Mouse (Mus musculus): ENCODE results near the gene Slc50a1. TPM values are rescaled to one million over a fixed set of nuclear protein-coding genes. Genes with fewer than 3 reads are reported as not detected.

The Slc50a1 gene
- total RNA-seq, 2 experiments from 2014 or later = 42.0 to 47.7 TPM

DNA sequence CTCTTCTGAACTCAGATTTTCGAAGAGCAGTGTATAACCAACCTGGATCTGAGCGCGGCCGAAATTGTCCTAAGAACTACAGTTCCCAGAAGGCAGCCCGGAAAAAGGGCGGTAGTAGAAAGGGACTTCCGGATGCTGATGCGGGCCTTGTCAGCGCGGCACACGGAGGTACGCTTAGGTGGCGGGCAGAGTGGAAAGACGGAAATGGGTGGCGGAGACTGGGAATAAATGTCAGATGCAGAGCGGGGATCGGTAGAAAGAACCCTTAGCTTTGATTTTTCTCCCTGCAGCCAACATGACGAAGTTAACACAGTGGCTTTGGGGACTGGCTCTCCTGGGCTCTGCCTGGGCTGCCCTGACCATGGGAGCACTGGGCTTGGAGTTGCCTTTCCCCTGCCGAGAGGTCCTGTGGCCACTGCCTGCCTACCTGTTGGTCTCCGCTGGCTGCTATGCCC, 3.9 kb downstream of the Slc50a1 start:
- peak; percentile 81 to 84 for DNase-seq

DNA sequence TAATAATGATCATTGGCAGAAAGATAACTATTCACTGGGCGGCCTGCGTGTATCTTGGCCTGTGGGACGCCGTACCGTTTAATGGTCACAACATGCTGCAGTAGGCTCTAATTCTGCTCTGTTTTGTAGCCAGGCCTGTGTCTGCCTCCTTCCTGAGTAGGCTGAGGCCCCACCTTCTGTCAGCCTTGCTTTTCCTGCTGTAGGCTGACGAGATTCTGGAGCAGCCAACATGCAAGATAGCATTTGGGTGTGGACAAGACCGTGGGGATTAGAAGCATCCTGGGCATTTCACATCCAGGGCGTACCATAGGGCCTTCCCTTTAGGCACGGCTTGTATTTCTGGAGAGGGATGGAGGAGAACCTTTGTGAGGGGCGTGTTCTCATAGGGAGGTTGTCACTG, 8.0 kb downstream of the Slc50a1 start:
- peak in 1 of 2 experiments; percentile 23 for DNase-seq

DNA sequence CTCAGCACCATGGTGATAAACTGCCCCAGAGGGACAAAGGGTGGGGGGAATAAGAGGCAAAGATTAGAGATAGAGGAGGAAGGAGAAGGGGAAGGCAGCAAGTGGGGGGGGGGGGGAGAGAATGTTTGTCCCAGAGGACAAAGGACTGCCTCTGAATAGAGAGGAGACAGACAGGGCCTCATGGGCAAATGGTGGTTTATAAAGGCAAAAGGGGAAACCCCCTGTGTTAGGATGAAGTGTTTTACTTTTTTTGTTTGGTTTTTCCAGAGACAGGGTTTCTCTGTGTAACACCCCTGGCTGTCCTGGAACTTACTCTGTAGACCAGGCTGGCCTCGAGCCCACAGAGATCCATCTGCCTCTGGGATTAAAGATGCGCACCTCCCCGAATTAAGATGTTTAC, 10.2 kb downstream of the Slc50a1 start:
- no peak for DNase-seq

DNA sequence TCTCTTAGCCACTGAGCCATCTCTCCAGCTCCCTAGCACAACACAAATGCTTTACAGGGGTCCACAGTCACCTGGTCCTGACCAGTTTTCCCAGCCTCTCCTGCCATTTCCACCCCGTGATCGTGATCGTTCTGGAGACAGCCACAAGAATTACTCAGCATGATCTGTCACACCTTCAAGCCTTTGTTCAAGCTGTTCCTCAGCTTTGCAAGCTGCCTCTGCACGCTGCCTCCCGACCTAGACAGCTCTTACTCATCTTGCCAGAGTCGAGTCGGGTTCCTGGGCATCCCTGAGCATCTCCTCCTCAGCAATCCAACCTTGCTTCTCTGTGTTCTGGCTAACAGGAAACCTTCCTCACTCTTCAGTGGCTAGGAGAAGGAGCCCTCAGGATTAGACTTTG, 11.3 kb downstream of the Slc50a1 start, which contains the start of gene Dpm3:
Dpm3 (plus strand) TSS at position 283 of the 400 bp plus-strand sequence.
- no peak for DNase-seq

DNA sequence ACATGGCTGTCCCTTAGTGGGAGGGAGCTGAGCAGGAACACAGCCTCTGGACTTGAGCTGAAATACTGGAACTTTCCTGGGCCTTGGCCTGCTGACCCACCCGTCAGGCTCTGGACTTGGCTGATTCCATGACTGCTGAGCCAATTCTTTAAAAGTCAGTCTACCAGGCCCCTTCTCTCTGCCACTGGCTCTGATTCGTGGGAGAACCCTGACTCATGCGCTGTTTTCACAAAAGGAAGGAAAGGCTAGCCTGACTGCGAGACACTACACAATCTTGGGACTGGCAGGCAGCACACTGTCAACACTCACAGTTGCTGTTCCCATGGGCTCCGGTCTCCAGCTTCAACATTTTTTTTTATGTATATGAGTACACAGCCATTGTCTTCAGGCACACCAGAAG, 14.2 kb downstream of the Slc50a1 start:
- DNase-seq = no peak

DNA sequence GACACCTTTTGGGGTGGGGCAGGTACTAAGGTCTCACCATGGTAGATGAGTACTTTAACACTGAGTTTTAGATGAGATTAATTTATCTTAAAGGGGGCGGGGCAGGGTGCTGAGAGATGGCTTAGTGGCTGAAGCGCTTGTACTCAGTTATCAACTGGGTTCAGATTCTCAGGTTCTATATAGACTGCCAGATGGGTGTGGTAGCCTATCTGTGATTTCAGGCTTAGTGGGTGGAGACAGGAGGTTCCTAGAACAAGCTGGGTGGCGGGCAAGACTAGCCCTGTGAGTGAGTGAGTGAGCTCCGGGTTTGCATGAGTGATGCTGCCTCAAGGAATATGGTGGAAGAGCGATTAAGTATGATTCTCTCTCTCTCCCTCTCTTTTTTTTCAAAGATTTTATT, 15.4 kb downstream of the Slc50a1 start:
- no peak for DNase-seq

DNA sequence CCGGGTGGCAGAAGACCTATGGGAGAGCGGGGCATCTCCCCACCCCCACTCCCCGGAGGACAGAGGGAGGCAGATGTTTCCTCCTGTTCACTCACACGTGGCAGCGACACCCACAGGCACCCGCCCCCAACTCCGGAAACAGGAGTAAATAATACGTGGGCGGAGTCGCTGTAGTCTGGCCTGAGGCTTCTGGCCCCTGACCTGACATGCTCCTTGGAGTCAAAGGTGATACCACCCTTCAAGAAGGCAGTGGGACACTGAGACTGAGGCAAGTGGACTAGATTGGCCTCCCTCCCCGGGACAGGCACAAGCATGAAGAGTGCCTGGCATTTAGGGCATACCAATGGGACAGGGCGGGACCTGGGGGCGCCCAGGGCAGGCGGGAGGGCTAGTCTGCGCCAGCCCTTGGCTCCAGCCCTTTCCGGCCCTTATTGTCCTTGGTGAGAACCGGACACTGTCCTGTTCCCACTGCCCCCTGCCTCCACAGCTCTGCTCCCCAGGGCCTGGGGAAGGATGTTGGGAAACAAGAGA, 18.9 kb downstream of the Slc50a1 start:
- DNase-seq = peak; percentile 52 to 77

DNA sequence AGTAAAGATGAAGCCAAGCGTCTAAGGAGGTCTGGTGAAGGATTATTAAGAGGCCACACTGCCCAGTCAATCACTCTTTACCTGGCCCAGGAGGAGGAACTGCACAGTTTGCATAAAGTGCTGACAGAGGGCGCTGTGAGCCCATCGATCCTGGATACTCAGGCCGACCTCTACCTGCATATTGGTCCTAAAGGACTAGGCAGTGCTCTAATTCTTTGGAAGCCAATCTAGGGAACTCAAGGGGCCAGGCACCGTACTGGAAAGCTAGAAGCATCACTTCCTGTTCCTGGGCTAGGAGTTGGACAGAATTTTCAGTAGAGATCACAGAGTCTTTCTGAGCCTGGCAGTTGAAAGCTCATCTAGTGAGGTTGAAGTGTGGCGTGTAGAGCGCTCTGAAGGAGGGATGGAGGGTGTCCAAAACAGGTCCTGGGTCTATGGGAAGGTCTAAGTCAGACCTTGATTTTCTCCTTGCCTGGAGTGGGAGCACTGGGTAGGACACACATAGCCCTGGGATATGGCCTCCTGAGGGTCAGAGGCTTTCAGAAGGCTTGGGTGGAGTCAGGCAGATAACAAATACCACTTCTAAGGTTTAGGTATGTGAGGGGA, 19.8 kb downstream of the Slc50a1 start:
- DNase-seq = peak; percentile 69 to 77

DNA sequence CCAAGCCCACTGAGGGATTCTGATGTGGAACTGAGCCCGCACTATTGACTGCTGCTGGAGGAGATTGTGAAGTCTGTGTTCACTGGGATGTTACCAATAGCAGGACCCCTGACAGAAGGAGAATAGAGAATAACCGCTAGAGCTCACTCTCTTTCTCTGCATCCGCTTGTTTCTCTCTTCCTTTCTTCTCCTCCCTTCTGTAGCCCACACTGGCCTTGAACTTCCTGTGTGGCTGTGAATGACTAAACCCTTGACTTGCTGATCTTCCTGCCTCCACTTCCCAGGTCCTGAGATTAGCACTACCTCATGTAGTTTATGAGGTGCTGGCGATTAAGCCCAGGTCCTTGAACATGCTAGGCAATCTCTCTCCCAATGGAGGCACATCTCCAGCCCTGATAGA, 22.9 kb downstream of the Slc50a1 start:
- DNase-seq = no peak

DNA sequence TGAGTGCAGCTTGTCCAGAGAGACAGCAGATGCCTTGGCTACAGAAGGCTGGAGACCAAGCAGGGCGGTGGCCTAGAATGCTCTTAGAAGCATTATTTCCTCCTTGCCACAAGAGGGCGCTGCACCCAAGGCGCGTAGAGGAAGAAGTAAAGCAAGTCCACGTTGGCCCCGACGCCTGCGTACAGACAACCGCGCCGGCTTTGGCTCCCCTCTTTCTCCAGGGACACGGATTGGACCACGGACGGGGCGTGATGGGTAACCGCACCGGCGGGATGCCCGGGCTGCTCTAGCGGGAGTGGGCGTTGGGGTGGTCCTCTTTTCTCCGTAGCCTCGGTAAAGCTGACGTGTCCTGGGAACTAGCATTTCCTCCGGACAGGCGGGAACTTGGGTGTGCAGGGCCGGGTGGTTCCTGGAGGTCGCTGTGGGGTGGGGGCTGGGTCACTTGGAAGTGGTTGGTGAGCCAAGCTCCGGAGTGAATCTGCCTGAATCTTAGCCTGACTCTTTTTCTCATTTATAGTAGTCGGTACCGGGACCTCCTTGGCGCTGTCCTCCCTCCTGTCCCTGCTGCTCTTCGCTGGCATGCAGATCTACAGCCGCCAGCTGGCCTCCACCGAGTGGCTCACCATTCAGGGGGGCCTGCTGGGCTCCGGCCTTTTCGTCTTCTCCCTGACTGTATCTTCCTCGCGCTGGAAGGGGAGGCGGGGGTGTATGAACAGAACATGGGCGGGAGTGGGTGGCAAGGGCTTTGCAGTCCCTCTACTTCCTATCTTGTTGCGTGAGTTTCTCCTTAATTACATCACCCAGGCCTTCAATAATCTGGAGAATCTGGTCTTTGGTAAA, 23.9 kb downstream of the Slc50a1 start, which contains the start of gene Trim46:
Trim46 (minus strand) TSS at position 49 of the 840 bp plus-strand sequence.
- DNase-seq = peak; percentile 92

DNA sequence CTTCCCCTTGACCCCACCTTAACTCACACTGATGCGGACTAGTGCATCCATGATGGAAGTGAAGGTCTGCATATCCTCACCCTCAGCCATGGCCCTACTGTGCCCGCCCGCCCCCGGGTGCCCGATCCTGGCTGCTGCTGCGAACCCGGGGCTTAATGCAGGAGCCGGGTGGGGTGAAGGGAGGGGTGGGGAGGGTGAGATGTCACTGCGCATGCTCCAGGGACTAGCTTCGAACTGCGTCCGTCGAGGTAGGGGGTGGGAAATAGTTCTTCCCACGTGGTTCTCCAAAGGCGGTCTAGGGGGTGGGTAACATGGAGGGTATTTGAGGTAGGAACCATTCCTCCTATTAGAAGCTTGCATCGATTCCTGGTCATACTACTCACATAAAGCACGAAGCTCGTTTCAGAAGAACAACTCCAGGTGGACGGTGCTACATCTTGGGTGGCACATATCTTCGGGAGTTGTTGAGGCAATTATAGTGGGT, 24.6 kb downstream of the Slc50a1 start, which contains the start of gene Krtcap2:
Krtcap2 (plus strand) TSS at position 279 of the 484 bp plus-strand sequence.
- no peak for DNase-seq

DNA sequence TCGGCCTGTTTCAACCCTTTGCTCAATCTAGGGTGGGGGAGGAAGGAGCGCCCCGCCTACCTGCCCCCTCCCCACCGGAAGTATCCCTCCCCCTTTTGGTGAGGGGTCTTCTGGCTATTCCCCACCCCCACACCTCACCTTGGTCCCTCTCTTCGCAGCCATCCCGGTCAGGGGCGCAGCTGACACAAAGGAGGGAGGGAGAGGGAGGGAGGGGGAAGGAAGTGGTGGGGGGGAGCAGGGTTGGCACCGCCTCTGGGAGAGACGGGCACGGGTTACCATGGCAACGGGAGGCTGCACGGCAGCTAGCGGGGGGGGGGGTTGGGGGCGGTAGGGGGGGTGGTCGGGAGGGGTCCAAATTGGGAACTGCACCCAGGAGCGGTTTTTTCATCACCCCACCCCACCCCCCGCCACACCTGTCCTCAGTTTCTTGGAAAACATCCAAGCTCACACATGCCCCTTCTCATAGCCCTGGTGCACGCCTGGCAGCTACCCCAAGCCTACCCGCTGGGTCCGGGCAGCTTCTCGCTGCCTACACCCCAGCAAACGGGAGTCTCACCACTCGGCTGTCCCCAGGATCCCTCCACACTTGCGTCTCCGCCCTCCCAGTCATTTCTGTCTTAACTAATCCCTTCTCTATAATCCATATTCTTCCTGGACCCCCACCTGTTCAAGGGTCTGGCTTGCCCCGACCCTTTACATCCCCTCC, 25.2 kb downstream of the Slc50a1 start:
- no peak for DNase-seq

DNA sequence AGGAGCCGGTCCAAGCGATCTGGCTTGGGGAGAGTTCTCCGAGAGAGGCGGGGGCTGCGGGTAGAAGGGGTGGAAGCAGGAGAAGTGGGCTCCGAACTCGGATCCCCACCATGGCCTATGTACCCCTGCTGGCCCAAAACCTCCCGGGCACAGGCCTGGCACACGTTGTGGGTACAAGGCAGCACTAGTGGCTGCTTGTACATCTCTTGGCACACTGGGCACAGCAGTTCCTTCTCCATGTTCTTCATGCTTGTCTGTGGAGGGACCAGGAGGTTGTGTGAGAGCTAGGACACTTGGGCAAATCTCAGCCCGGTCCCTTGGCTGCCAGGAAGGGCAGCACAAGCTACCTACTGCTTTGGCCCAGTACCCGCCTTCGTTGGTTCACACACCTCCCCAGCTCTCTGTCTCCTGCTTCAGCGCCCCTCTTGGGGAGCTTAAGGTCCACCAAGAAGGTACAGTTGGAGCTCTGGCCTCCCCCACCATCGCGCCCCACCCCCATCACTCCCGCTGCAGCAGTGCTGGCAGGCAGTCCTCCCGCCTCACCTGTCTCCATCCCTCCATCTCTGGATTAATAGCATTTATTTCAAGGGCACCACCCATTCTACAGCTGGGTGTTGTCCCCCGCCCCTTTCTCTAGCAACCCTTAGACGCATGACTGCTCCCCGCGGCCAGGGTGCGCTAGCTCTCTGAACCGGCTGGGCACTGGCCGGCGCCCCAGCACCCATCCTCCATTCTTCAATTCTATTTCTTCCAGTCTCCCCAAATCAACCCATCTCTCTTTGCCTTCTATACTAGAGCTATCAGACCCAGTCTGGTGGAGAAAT, 26.0 kb downstream of the Slc50a1 start:
- DNase-seq = peak in 1 of 2 experiments; percentile 28

DNA sequence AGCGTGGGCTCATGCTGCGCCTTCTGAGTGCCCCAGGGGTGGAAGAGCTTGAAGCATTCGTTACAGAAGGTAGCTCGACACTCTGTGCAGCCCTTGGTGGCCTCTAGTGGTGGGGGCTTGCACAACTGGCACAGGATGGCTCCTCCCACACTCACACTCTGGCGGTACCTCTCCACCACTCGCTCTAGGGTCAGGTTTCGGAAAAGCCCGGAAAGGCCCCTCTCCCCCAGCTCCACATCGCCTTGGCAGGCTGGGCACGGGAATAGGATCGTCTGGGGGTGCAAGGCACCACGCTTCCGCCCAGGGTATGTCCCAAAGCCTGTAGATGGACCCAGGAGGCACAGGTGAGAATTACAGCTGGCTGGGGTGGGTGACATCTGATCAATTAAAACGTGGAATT, 26.8 kb downstream of the Slc50a1 start:
- DNase-seq = no peak

DNA sequence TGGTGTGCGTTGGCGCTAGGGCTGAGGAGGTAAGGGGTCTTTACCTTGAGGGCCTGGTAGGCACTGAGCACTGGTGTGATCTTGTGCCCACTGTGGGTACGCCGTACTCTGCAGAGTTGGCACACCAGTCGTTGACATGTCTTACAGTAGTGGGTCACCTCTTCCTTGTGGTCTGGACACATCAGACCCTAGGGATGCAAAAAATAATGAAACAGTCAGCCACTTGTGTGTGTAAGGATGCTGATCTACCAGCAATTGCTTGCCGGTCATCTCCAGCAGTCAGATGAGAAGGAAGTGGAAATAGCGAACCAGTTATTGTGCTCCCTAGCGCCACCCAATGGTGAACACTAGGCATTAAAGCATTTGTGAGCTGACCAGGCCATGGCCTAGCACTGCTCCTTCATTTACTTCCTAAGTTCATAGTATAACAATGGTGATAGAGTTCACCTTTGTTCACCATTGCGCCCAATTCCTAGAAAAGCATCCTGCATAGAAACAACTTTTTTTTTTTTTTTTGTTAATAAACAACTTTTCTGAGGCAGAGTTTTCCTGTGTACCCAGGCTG, 28.0 kb downstream of the Slc50a1 start:
- DNase-seq = peak; percentile 48 to 60

DNA sequence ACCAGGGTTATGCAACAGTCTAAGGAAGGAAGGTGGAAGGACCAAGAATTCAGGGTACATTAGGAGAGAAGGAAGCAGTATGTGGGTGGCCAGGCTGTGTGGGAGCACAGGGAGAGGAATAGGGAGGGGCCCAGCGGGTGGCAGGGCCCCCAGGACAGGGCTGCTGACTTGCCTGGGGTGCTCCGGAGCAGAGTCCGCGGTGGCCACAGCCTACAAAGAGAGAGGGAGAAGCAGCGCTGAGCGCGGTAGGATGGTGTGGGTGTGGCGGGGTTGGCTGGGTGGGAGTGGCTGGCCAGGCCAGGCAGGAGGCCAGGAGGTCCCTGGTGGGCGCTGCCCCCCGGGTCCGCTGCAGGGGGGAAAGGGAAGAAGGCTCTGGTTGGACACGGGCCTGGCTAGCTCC, 31.9 kb downstream of the Slc50a1 start:
- DNase-seq = no peak

DNA sequence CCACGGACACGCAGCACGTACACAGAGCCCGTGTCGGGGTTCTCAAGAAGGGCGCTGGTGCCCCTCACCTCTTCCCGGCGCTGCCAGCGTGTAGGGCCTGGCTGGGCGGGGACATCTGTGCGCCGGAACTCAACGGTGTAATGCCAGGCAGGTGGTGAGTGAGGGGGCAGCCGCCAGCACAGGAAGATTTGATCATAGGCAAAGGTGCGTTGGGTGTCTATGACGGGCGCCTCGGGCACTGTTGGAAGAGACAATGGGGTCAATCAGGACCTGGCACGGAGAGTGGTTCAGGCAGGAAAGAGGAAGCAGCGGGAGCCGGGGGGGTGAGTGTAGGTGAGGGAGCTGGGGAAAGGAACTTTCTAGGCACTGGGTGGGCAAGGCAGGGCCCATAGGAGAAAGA, 32.7 kb downstream of the Slc50a1 start:
- no peak for DNase-seq

DNA sequence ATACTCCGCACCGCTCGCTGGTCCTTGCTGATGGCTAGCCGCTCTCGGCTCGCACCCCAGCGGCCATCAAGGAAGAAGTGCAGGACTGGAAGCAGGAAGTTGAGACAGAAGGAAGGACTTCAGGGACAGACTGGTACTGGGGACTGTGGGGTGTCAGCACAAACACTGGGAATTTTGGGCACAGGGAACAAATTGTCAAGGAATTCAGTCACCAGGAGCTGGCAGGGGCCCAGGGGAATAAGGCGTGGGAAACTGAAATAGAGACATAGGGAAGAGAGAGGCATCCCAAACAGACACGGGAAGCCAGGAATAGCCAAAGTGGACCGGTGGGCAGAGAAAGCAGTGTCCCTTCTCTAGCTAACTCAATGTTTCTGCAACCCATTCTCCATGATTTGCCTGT, 33.9 kb downstream of the Slc50a1 start:
- DNase-seq = no peak

DNA sequence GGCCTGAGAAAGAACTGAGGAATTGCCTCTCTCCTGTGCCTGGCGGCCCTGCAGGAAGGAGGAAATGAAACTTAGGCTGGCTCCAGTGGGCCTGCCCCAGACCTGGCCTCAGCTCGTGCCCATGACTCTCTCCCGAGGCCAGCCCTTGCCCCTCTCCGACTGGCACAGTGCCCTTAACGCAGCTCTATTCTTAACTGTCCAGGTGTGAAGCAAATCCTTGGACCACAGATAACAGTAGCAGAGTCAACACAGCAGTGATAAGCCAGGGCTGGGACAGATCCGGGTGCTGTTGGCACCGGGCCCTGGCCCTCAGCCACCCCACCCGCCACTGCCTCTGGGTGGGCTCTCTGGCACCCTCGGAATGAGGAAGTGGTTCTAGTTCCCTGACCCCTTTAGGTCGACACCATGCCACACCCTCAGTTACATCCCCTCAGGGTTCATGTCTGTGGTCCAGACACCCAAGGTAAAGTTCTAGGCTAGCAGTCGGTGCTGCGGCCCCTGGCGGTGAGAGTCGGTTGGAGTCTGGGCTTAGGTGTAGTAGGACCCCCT, 36.7 kb downstream of the Slc50a1 start:
- DNase-seq = no peak

DNA sequence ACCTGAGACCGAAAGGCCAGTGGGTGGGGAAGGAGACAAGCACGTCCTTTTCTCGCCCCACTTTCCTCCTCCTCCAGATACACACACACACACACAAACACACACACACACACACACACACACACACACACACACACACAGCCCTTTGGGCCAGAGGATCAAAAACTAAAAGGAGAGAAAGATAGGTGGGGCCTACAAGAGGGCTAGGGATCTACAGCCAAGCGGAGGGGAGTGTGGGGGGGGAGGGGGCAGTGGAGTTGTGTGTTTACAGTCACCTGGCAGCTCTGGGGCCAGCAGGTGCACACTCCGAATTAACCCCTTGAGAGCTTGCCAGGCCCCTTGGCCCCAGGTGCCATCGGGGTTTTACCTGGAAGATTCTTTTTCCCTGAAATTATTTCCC, 37.8 kb downstream of the Slc50a1 start:
- DNase-seq = no peak
